Mouse (Mus musculus) mouse trophoblast stem cell (cell line): ENCODE data around the gene Npdc1.

Source experiments
- in situ Hi-C, 2 experiments: fragments of 300-500 bp; cut with MseI, MboI; formaldehyde crosslinking; loops; 2 replicates in 1 of 2; 3 replicates in 1 of 2; pipeline ENCODE4 v1.15.1; 2025

Npdc1 gene

GRCm38 (mm10) chr2:25399051-25399450 lies at the start of gene Npdc1:
TSS of gene Npdc1 (plus strand) at chr2:25399351.
- in situ Hi-C loops = no loop called here

- in situ Hi-C loops = no loop called here
These were observed 49.7 kb upstream of the Npdc1 start for GRCm38 (mm10) chr2:25349499-25349898.

GRCm38 (mm10) chr2:25350701-25351100 lies 48.5 kb upstream of the Npdc1 start:
- in situ Hi-C loops = no loop called here

- in situ Hi-C loops = no loop called here
These were observed 44.9 kb upstream of the Npdc1 start for GRCm38 (mm10) chr2:25354211-25354610.

GRCm38 (mm10) chr2:25355419-25356066 lies 43.6 kb upstream of the Npdc1 start:
- in situ Hi-C loops = no loop called here

GRCm38 (mm10) chr2:25356208-25357079 lies 42.7 kb upstream of the Npdc1 start, which contains the start of gene Dpp7:
TSS of gene Dpp7 (minus strand) at chr2:25356359.
- in situ Hi-C loops = no loop called here

GRCm38 (mm10) chr2:25359848-25360247 lies 39.3 kb upstream of the Npdc1 start:
- in situ Hi-C loops = no loop called here

- in situ Hi-C loops = no loop called here
These were observed 35.5 kb upstream of the Npdc1 start for GRCm38 (mm10) chr2:25363478-25364178.

GRCm38 (mm10) chr2:25364313-25364712 lies 34.8 kb upstream of the Npdc1 start:
- in situ Hi-C loops = no loop called here

- in situ Hi-C loops = no loop called here
These were observed 34.4 kb upstream of the Npdc1 start for GRCm38 (mm10) chr2:25364761-25365090.

GRCm38 (mm10) chr2:25365091-25365761 lies 33.9 kb upstream of the Npdc1 start, which contains the start of gene Uap1l1:
TSS of gene Uap1l1 (minus strand) at chr2:25365682.
- in situ Hi-C loops = no loop called here

- in situ Hi-C loops = no loop called here
These were observed 29.2 kb upstream of the Npdc1 start for GRCm38 (mm10) chr2:25369996-25370395.

- in situ Hi-C loops = no loop called here
These were observed 27.1 kb upstream of the Npdc1 start, which contains the start of gene Sapcd2 for GRCm38 (mm10) chr2:25371764-25372643. TSS of gene Sapcd2 (plus strand) at chr2:25372321.

GRCm38 (mm10) chr2:25372644-25373391 lies 26.3 kb upstream of the Npdc1 start:
- in situ Hi-C loops = no loop called here

- in situ Hi-C loops = no loop called here
These were observed 25.7 kb upstream of the Npdc1 start for GRCm38 (mm10) chr2:25373431-25373830.

GRCm38 (mm10) chr2:25376589-25376988 lies 22.6 kb upstream of the Npdc1 start:
- in situ Hi-C loops = no loop called here

- in situ Hi-C loops = no loop called here
These were observed 14.7 kb upstream of the Npdc1 start for GRCm38 (mm10) chr2:25384492-25384891.

GRCm38 (mm10) chr2:25391266-25391665 lies 7.9 kb upstream of the Npdc1 start:
- in situ Hi-C loops = no loop called here

GRCm38 (mm10) chr2:25394281-25395221 lies 4.6 kb upstream of the Npdc1 start:
- in situ Hi-C loops = no loop called here
